Mouse (Mus musculus) midbrain, embryonic 11.5 days (tissue): Measurements from ENCODE around the gene Azin2. TPM values are rescaled to one million over a fixed set of nuclear protein-coding genes. Genes with fewer than 3 reads are reported as not detected.

Experiments used
- ATAC-seq: fragments of 200-750 bp; cut with Nextera tagmentation; 2 replicates; pipeline ENCODE4 v1.8.0; 2017; ENCODE audit warnings: moderate TSS enrichment, moderate library complexity; ENCODE audit not compliant: low FRiP score
- DNase-seq: peaks from one replicate; pipeline ENCODE4 v3.0.0; 2015; ENCODE audit warnings: low spot score; ENCODE audit errors: missing footprints
- H3K27ac ChIP-seq: fragments of 300-500 bp; sonication (generic); 2 replicates; pipeline ENCODE4 v1.5.1; 2014; ENCODE audit warnings: low read depth, low read length
- H3K27me3 ChIP-seq: fragments of 300-500 bp; sonication (generic); 2 replicates; pipeline ENCODE4 v1.6.1; 2014; ENCODE audit warnings: mild to moderate bottlenecking, low read length, moderate library complexity, mixed read lengths; ENCODE audit not compliant: control insufficient read depth, insufficient read depth
- H3K36me3 ChIP-seq: fragments of 300-500 bp; sonication (generic); 2 replicates; pipeline ENCODE4 v1.6.1; 2014; ENCODE audit warnings: mild to moderate bottlenecking, low read length, moderate library complexity, mixed read lengths; ENCODE audit not compliant: control insufficient read depth, insufficient read depth
- H3K4me1 ChIP-seq: fragments of 300-500 bp; sonication (generic); 2 replicates; pipeline ENCODE4 v1.6.1; 2014; ENCODE audit warnings: low read length; ENCODE audit not compliant: control insufficient read depth, insufficient read depth
- H3K4me2 ChIP-seq: fragments of 300-500 bp; sonication (generic); 2 replicates; pipeline ENCODE4 v1.6.1; 2014; ENCODE audit warnings: mild to moderate bottlenecking, moderate library complexity
- H3K4me3 ChIP-seq: fragments of 300-500 bp; sonication (generic); 2 replicates; pipeline ENCODE4 v1.5.1; 2014; ENCODE audit warnings: low read depth, low read length
- H3K9ac ChIP-seq: fragments of 300-500 bp; sonication (generic); 2 replicates; pipeline ENCODE4 v1.6.1; 2014; ENCODE audit warnings: low read length
- H3K9me3 ChIP-seq: fragments of 300-500 bp; sonication (generic); 2 replicates; pipeline ENCODE4 v1.6.1; 2016; ENCODE audit warnings: low read length; ENCODE audit not compliant: control insufficient read depth
- WGBS: fragments of 180-500 bp; shearing (Covaris S2); extraction: QIAGEN DNeasy Blood & Tissue Kit; methylation state at CpG from one replicate; pipeline ENCODE4 v1.1.7; 2014; 5-methylcytosine and 5-hydroxymethylcytosine counted together
- polyA plus RNA-seq: library from polyadenylated mRNA; unstranded; fragments of >200 nt; fragmentation: Nextera tagmentation; extraction: Ambion mirVana; gene quantifications from 2 replicates; pipeline ENCODE4 v1.2.1, GENCODE M21; 2014

Gene Azin2
- polyA plus RNA-seq, 1 experiment from 2014 or later: 11.5 TPM

DNA sequence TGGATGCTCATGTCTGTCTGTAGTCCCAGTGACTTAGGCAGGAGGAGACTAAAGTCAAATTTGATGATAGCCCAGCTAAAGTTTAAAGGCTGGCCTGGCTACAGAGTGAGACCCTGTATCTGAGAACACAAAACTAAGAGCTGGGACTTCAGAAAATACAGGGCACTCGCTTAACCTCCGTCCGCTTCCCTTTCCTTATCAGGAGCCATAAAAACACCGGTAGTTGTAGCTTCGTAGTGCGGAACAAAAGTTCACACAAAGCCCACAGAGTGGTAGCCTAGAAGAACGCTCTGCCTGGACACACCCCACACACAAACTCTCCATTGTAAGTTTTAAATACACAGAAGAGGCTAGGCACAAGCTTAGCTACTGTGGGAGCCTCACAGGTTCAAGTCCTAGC, 33.0 kb upstream of the Azin2 start:
- no peak overlapping the region for H3K27ac ChIP-seq
- no peak overlapping the region for H3K9ac ChIP-seq
- 93% methylated on average over 7 of the region's 7 CpGs for WGBS
- DNase-seq (no peak), ATAC-seq (no peak)
- H3K4me2 ChIP-seq: no peak overlapping the region
- peaks cover 10% of the 10 kb centered on the region for H3K4me1 ChIP-seq
- peaks cover 3% of the 10 kb centered on the region for H3K36me3 ChIP-seq
- H3K4me3 ChIP-seq: no peak overlapping the region
- no peaks in the 10 kb centered on the region for H3K9me3 ChIP-seq
- no peaks in the 10 kb centered on the region for H3K27me3 ChIP-seq

DNA sequence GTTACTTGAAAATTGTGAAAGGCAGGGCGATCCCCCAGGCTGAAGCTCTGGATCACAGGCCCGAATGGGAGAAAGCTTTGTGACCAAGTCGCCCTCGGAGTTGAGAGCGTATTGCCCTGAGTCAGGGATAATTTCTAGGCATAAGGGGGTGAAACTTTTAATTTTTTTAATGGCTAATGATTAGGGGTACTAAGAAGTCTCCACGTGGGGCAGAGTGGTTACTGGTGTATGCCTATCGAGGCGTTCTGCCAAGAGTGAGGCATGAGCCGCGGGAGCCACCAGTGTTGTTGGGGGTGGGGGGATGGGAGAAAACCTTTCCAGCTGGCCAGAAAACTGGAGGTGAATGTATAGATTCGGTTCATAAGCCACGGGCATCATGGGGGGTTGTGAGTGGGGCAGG, 31.4 kb upstream of the Azin2 start:
- Histone ChIP-seq H3K27me3 (no peaks in the 10 kb centered on the region), H3K9ac (peak overlapping the region; percentile 83), H3K27ac (no peak overlapping the region), H3K4me3 (peak overlapping the region; percentile 81), H3K4me2 (peak overlapping the region; percentile 88), H3K9me3 (no peaks in the 10 kb centered on the region), H3K36me3 (no peaks in the 10 kb centered on the region), H3K4me1 (peaks cover 10% of the 10 kb centered on the region)
- DNase-seq: no peak
- WGBS: 3% methylated on average over 12 of the region's 12 CpGs
- no peak for ATAC-seq

DNA sequence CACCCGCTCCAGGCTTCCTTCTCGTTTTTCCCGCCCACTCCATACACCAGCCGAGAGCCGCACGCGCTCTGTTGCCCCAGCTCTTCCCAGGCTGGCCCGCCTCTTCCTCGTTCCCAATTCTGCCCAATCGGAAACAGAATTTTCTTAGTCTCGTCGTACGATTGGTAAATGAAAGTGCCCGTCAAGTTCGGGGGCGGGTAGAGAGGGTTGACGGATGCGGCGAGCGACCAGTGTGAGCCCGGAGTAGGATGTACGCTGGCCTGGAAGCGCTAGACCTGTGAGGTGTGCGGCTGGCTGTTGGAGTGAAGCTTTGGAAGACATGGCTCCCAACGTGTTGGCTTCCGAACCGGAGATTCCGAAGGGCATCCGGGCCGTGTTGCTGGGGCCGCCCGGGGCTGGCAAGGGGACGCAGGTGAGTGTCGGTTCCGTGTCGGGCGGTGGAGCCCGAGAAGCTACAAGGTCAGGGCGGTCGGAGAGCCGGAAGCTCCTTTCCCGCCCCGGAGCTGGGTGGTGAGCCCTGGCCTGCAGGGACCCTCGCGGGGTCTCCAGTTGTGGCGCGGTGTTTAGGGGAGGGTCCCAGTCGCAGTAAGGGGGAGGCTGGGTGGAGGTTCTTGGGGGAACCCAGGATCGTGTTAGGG, 30.9 kb upstream of the Azin2 start:
- H3K36me3 ChIP-seq: no peaks in the 10 kb centered on the region
- peak; percentile 100 for DNase-seq
- H3K9ac ChIP-seq: peak overlapping the region; percentile 83
- H3K9me3 ChIP-seq: no peaks in the 10 kb centered on the region
- peak; percentile 100 for ATAC-seq
- no peaks in the 10 kb centered on the region for H3K27me3 ChIP-seq
- under 1% methylated on average over 49 of the region's 49 CpGs for WGBS
- peak overlapping the region; percentile 81 for H3K4me3 ChIP-seq
- H3K27ac ChIP-seq: no peak overlapping the region
- peak overlapping the region; percentile 88 for H3K4me2 ChIP-seq
- peaks cover 10% of the 10 kb centered on the region for H3K4me1 ChIP-seq

DNA sequence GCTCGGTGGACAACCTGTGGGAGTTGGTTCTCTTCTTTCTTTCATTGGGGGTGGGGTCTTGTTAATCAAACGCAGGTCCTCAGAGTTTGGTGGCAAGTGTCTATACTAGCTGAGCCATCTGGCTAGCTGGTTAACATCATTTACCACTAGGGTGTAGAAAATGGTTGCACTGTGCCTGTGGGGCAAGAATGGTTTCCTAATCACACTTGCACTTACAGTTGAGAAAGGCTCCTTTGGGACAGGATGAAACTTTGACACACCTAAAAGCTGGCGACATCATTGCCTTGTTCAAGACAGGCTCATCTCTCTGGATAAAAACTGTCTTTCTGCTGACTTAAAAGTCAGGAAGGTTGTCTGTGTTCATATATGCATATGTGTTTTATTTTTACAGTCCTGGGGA, 29.9 kb upstream of the Azin2 start:
- 90% methylated on average over 3 of the region's 3 CpGs for WGBS
- H3K4me2 ChIP-seq: no peak overlapping the region
- peaks cover 10% of the 10 kb centered on the region for H3K4me1 ChIP-seq
- ATAC-seq (no peak), DNase-seq (no peak)
- no peaks in the 10 kb centered on the region for H3K9me3 ChIP-seq
- no peak overlapping the region for H3K27ac ChIP-seq
- no peak overlapping the region for H3K4me3 ChIP-seq
- no peaks in the 10 kb centered on the region for H3K27me3 ChIP-seq
- H3K9ac ChIP-seq: no peak overlapping the region
- H3K36me3 ChIP-seq: no peaks in the 10 kb centered on the region

DNA sequence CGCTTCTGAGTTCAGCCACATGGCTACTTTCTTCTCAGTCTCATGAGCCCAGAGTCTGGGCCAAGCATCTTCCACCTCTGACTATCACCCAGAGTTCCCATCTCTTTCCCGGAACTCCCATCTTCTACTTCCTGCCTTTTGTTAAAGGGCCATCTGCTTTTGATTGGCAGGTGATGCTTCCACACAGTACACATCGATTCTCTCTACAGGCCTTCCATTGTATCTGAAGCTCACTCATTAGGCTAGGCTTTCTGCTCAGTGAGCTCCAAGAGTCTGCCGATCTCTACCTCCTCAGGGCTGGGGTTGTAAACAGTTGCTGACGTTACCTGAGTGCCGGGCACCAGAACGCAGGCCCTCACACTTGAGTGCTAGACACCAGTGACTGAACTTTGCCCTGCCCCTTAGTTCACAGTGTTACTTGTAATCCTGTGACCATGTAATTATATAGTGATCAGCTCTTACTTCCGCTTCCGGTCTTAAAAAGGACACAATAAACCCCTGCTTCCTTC, 29.3 kb upstream of the Azin2 start, which contains the start of gene Ak2:
Ak2 (plus strand) TSS at position 459 of the 509 bp plus-strand sequence.
- no peak within 1 kb of the TSS for H3K9ac ChIP-seq
- H3K27me3 ChIP-seq: no peaks in the 10 kb centered on the region
- H3K4me3 ChIP-seq: no peak within 1 kb of the TSS; the same call in 1 of the 2 replicates
- no peak for ATAC-seq
- H3K4me2 ChIP-seq: 0 out of 2 replicates have a peak within 1 kb of the TSS, but pooled peaks have one; percentile 88
- peaks cover 10% of the 10 kb centered on the region for H3K4me1 ChIP-seq
- no peaks in the 10 kb centered on the region for H3K36me3 ChIP-seq
- no peaks in the 10 kb centered on the region for H3K9me3 ChIP-seq
- H3K27ac ChIP-seq: no peak within 1 kb of the TSS
- no peak for DNase-seq
- 92% methylated on average over 9 of the region's 9 CpGs for WGBS

DNA sequence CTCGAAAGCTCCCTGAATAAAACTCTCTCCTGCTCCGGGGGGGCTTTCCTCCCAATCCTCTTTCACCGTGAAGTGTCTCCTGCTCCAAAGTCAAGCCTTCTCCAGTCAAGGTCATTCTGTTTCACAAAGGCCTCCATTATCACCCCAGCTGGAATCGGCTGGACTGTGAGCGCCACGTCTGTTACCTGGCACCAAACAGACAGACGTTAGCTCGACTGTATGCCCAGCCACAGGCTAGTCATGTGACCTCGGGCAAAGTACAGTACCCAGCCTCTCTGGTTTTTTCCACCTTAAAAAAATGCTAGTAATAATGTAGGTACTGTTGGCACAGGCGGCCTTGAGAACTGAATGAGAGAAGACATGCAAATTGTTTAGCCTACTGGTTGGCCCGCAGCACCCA, 27.4 kb upstream of the Azin2 start:
- 58% methylated on average over 11 of the region's 11 CpGs for WGBS
- Histone ChIP-seq H3K4me3 (no peak overlapping the region), H3K9me3 (no peaks in the 10 kb centered on the region), H3K27ac (no peak overlapping the region), H3K36me3 (no peaks in the 10 kb centered on the region), H3K4me2 (no peak overlapping the region), H3K9ac (no peak overlapping the region), H3K27me3 (no peaks in the 10 kb centered on the region), H3K4me1 (peaks cover 10% of the 10 kb centered on the region)
- DNase-seq (peak; percentile 51), ATAC-seq (no peak)

DNA sequence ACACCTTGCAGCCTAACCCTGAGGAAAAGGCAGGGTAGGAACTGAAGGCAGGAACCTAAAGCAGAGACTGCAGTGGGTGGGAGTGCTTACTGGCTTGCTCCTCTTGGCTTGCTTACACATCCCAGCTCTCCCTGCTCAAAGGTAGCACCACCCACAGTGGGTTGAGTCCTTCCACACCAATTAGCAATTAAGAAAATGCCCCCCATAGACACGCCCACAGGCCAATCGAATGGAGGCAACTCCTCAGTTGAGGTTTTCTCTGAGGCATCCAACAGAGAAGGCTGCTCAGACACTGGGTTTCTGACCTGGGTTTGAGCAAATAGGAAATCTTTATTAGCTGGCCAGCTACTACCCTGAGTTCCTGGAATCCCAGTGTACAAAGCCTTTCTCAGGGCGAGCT, 26.7 kb upstream of the Azin2 start:
- 53% methylated on average over 3 of the region's 3 CpGs for WGBS

DNA sequence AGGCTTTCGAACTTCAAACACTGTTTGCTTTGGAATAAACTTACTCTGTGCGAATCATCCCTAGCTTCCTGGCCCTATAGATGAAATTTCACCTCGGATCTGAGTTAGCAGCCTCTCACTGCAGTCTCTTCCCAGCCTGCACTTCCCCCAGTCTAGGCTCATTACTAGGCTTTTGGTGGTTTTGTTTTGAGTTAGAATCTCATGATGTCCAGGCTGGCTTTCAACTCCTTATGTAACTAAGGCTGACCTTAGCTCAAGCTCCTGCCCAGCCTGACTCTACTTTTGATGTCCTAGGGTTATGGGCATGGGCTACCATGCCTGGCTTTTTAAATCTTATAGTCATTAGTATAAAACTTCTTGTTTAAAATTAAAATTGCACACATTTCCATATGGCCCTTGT, 22.4 kb upstream of the Azin2 start:
- no peaks in the 10 kb centered on the region for H3K4me1 ChIP-seq
- WGBS: 80% methylated on average over 3 of the region's 3 CpGs

More for the DNA sequence above, 26.7 kb upstream of the Azin2 start:
- Histone ChIP-seq H3K4me2 (no peak overlapping the region), H3K4me3 (no peak overlapping the region), H3K27ac (no peak overlapping the region), H3K9me3 (no peaks in the 10 kb centered on the region), H3K9ac (no peak overlapping the region), H3K4me1 (peaks cover 2% of the 10 kb centered on the region), H3K36me3 (no peaks in the 10 kb centered on the region), H3K27me3 (no peaks in the 10 kb centered on the region)
- no peak for DNase-seq
- ATAC-seq: no peak

DNA sequence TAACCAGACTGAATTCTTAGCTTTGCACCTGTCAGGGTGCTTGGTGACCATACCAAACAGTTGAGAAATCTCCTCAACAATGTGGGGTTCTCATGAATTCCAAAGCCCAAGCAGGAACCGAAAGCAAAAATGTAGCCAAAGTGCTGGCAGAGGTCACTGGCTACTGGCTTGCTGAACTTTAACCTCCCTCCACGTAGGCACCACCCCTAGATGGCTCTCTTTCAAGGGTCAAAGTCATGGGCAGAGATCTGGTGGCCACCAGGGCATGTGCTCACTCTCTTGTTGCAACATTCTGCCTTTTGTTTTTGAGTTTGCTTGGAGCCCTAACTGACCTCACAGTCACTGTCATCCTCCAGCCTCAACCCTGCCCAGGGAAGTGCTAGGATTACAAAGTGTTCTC, 21.4 kb upstream of the Azin2 start:
- no peak overlapping the region for H3K4me3 ChIP-seq
- H3K36me3 ChIP-seq: no peaks in the 10 kb centered on the region
- DNase-seq: peak; percentile 28
- H3K9ac ChIP-seq: no peak overlapping the region
- no peaks in the 10 kb centered on the region for H3K4me1 ChIP-seq
- H3K4me2 ChIP-seq: no peak overlapping the region
- WGBS: 58% methylated on average over 2 of the region's 2 CpGs
- no peaks in the 10 kb centered on the region for H3K27me3 ChIP-seq
- ATAC-seq: no peak
- no peak overlapping the region for H3K27ac ChIP-seq
- no peaks in the 10 kb centered on the region for H3K9me3 ChIP-seq

More for the DNA sequence above, 22.4 kb upstream of the Azin2 start:
- no peak overlapping the region for H3K4me2 ChIP-seq
- H3K36me3 ChIP-seq: no peaks in the 10 kb centered on the region
- no peaks in the 10 kb centered on the region for H3K27me3 ChIP-seq
- no peak overlapping the region for H3K4me3 ChIP-seq
- H3K9me3 ChIP-seq: no peaks in the 10 kb centered on the region
- H3K27ac ChIP-seq: no peak overlapping the region
- H3K9ac ChIP-seq: no peak overlapping the region
- DNase-seq (no peak), ATAC-seq (no peak)
